Mouse (Mus musculus) limb, embryonic 14.5 days (tissue): ENCODE data around the gene Zfp553. TPM values are rescaled to one million over a fixed set of nuclear protein-coding genes. Genes with fewer than 3 reads are reported as not detected.

Source experiments
- ATAC-seq: fragments of 200-750 bp; cut with Nextera tagmentation; 2 replicates; pipeline ENCODE4 v1.8.0; 2017; ENCODE audit warnings: low read depth, moderate number of reproducible peaks, moderate TSS enrichment; ENCODE audit not compliant: low FRiP score
- DNase-seq: peaks from one replicate; pipeline ENCODE4 v3.0.0-alpha.2; 2015; ENCODE audit warnings: low spot score
- H3K27ac ChIP-seq: fragments of 300-500 bp; sonication (generic); replicated peaks from 2 replicates; pipeline ENCODE4 v1.5.1; 2014; ENCODE audit warnings: low read depth, mild to moderate bottlenecking, low read length, moderate library complexity, mixed read lengths
- H3K27me3 ChIP-seq: fragments of 300-500 bp; sonication (generic); 2 replicates; pipeline ENCODE4 v1.6.1; 2014; ENCODE audit warnings: low read length, mixed read lengths; ENCODE audit not compliant: control insufficient read depth, insufficient read depth
- H3K36me3 ChIP-seq: fragments of 300-500 bp; sonication (generic); 2 replicates; pipeline ENCODE4 v1.6.1; 2014; ENCODE audit warnings: mild to moderate bottlenecking, low read length, moderate library complexity, mixed read lengths; ENCODE audit not compliant: control insufficient read depth, insufficient read depth
- H3K4me1 ChIP-seq: fragments of 300-500 bp; sonication (generic); 2 replicates; pipeline ENCODE4 v1.6.1; 2014; ENCODE audit warnings: antibody characterized with exemption, low read length, mixed read lengths; ENCODE audit not compliant: control insufficient read depth, insufficient read depth
- H3K4me2 ChIP-seq: fragments of 300-500 bp; sonication (generic); replicated peaks from 2 replicates; pipeline ENCODE4 v1.6.1; 2014; ENCODE audit warnings: low read depth, mild to moderate bottlenecking, low read length, moderate library complexity; ENCODE audit not compliant: severe bottlenecking
- H3K4me3 ChIP-seq: fragments of 300-500 bp; sonication (generic); replicated peaks from 2 replicates; pipeline ENCODE4 v1.5.1; 2014; ENCODE audit warnings: low read length
- H3K9ac ChIP-seq: fragments of 300-500 bp; sonication (generic); 2 replicates; pipeline ENCODE4 v1.6.1; 2014; ENCODE audit warnings: mild to moderate bottlenecking, low read depth, low read length, moderate library complexity; ENCODE audit not compliant: severe bottlenecking
- H3K9me3 ChIP-seq: fragments of 300-500 bp; sonication (generic); 2 replicates; pipeline ENCODE4 v1.6.1; 2016; ENCODE audit warnings: low read length; ENCODE audit not compliant: control insufficient read depth
- POLR2A ChIP-seq: fragments of 200-500 bp; IDR thresholded peaks from 2 replicates; pipeline ENCODE4 v1.8.0; 2012; ENCODE audit warnings: inconsistent platforms, mild to moderate bottlenecking, moderate library complexity, borderline replicate concordance; ENCODE audit not compliant: insufficient read depth, insufficient read length; ENCODE audit errors: extremely low read depth
- WGBS: fragments of 180-500 bp; shearing (Covaris S2); extraction: QIAGEN DNeasy Blood & Tissue Kit; methylation state at CpG from one replicate; pipeline ENCODE4 v1.1.7; 2014; 5-methylcytosine and 5-hydroxymethylcytosine counted together
- polyA plus RNA-seq, 2 experiments: library from polyadenylated mRNA; depleted of rRNA in 1 of 2; stranded (reverse) in 1 of 2; unstranded in 1 of 2; fragments of >200 nt; fragmentation: Nextera tagmentation in 1 of 2; extraction: Ambion mirVana in 1 of 2; gene quantifications; 2 replicates each; pipeline versions ENCODE4 v1.2.1 to v1.2.3; 2012 to 2014

Gene Zfp553
- polyA plus RNA-seq, 2 experiments: 19.4 to 22.5 TPM

DNA sequence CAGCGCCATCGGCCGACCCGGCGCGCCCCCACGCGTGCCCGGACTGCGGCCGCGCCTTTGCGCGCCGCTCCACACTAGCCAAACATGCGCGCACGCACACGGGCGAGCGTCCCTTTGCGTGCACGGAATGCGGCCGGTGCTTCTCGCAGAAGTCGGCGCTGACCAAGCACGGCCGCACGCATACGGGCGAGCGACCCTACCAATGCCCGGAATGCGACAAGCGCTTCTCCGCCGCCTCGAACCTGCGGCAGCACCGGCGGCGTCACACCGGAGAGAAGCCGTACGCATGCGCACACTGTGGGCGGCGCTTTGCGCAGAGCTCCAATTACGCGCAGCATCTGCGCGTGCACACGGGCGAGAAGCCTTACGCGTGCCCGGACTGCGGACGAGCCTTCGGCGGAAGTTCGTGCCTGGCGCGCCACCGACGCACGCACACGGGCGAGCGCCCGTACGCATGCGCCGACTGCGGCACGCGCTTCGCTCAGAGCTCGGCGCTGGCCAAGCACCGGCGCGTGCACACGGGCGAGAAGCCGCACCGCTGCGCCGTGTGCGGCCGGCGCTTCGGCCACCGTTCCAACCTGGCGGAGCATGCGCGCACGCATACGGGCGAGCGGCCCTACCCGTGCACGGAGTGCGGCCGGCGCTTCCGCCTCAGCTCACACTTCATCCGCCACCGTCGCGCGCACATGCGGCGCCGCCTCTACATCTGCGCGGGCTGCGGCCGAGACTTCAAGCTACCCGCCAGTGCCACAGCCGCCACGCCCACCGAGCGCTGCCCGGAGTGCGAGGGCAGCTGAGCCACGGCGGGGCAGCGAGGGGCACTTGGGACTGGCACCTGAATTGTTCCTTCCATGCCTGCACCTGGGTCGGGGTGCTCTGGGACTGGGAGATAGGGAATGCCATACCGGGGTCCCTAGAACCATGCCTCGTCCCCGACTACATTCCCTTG is 21.2 kb downstream of the Zfp553 start:
- H3K27ac ChIP-seq: peak overlapping the region; percentile 75
- TF ChIP-seq POLR2A: 0 out of 2 replicates have a peak, but pooled peaks have one; percentile 33
- H3K27me3 ChIP-seq: no peaks in the 10 kb centered on the region
- peak overlapping the region; percentile 89 for H3K4me2 ChIP-seq
- ATAC-seq (peak; percentile 93), DNase-seq (peak; percentile 96)
- H3K9me3 ChIP-seq: no peaks in the 10 kb centered on the region
- under 1% methylated on average over 116 of the region's 136 CpGs for WGBS
- H3K4me3 ChIP-seq: peak overlapping the region; percentile 63
- peaks cover 35% of the 10 kb centered on the region for H3K36me3 ChIP-seq
- peak overlapping the region; percentile 75 for H3K9ac ChIP-seq
- H3K4me1 ChIP-seq: peaks cover 7% of the 10 kb centered on the region; the same call in 1 of the 2 replicates

DNA sequence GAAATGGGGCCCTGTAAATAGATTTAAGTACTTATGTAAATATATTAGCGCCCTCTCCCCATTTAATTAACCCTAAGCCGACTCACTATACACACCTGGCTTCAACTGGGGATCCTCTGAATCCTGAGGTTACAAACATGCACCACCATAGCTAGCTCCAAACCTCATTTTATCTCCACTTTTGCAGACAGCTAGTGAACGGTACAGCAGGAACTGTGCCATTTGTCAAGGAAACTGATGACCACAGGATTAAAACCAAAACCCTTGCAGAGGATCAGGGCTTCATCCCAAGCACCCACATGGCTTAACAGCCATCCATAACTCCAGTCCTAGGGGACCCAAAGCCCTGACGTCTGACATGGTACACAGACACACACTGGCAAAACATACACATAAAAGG is 22.1 kb downstream of the Zfp553 start:
- Histone ChIP-seq H3K9me3 (no peaks in the 10 kb centered on the region), H3K4me1 (peaks cover 9% of the 10 kb centered on the region; the same call in 1 of the 2 replicates), H3K27ac (0 out of 2 replicates have a peak overlapping the region, but pooled peaks have one; percentile 75), H3K9ac (peak overlapping the region; percentile 75), H3K27me3 (no peaks in the 10 kb centered on the region), H3K36me3 (peaks cover 26% of the 10 kb centered on the region), H3K4me2 (peak overlapping the region; percentile 89), H3K4me3 (peak overlapping the region; percentile 63)
- DNase-seq (no peak), ATAC-seq (no peak)
- 23% methylated on average over 4 of the region's 4 CpGs for WGBS
- no peak for TF ChIP-seq POLR2A

DNA sequence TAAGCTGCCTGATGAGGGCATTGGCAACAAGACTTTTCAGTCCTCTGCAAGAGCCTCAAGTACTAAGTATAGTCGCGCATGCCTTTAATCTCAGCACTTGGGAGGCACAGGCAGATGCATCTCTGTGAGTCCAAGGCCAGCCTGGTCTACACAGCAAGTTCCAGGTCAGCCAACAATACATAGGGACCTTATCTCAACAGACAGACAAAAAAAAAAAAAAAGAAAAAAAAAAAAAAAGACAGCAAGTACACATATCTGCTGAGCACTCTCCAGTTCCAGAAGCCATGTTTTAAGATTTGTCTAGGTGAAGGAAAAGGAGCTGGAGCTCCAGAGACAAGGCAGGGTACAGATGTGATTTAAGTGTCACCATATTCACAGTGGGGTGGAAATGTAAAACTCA is 23.1 kb downstream of the Zfp553 start:
- no peaks in the 10 kb centered on the region for H3K27me3 ChIP-seq
- DNase-seq: no peak
- H3K4me1 ChIP-seq: peaks cover 9% of the 10 kb centered on the region; the same call in 1 of the 2 replicates
- H3K4me2 ChIP-seq: no peak overlapping the region
- H3K36me3 ChIP-seq: peaks cover 22% of the 10 kb centered on the region
- no peak overlapping the region for H3K4me3 ChIP-seq
- H3K9ac ChIP-seq: no peak overlapping the region
- no peaks in the 10 kb centered on the region for H3K9me3 ChIP-seq
- H3K27ac ChIP-seq: no peak overlapping the region
- WGBS: 89% methylated on average over 2 of the region's 2 CpGs
- ATAC-seq: no peak
- no peak for TF ChIP-seq POLR2A

DNA sequence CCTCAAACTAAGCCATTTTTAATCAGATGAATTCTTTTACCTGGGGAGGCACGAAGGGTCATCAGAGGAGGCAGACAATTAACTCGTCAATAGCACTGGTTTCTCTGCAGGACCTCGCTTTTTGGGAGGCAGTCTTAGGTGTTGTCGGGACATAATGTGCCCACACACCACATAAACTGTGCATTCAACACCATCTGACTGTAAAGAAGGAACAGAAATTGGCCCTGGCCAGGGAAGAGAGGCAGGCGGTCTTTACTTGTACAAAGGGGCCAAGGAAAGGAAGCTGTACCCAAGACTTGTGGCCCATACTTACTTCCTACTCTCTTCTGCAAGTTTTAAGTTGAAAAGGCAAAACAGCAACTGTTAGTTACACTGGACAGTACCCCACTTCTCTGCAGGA is 23.7 kb downstream of the Zfp553 start:
- no peak for ATAC-seq
- Histone ChIP-seq H3K9ac (no peak overlapping the region), H3K9me3 (no peaks in the 10 kb centered on the region), H3K4me3 (no peak overlapping the region), H3K36me3 (peaks cover 19% of the 10 kb centered on the region), H3K27me3 (no peaks in the 10 kb centered on the region), H3K27ac (no peak overlapping the region), H3K4me1 (peaks cover 9% of the 10 kb centered on the region; the same call in 1 of the 2 replicates), H3K4me2 (no peak overlapping the region)
- no peak for DNase-seq
- 86% methylated on average over 5 of the region's 5 CpGs for WGBS
- no peak for TF ChIP-seq POLR2A

DNA sequence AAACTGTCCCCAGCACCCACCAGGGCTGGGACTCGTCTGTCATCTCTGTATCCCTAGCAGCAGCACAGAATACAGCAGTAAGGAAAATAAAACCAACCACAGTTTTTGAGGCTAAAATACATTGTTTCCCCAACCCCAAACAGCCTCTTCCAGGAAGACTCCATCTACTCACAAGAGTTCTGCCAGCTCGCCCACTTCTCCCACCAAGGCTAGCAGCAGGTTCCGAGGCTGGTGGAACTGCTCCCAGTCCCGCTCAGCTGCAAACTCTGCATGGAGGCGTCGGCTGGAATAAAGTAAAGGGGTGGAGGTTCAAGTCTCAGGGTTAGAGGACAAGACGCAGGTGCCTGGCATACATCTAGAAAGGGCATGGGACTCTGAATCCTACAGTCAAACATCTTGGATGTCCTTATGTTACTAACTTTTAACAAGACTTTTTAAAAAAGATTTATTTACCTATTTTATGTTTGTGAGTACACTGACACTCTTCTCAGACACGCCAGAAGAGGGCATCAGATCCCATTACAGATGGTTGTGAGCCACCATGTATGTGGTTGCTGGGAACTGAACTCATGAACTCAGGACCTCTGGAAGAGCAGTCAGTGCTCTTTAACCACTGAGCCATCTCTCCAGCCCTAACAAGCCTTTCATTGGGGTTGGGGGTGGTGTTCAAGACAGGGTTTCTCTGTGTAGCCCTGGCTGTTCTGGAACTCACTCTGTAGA is 26.5 kb downstream of the Zfp553 start:
- 70% methylated on average over 8 of the region's 8 CpGs for WGBS
- no peak for TF ChIP-seq POLR2A
- no peak for DNase-seq

More for the DNA sequence above, 26.5 kb downstream of the Zfp553 start:
- Histone ChIP-seq H3K27me3 (no peaks in the 10 kb centered on the region), H3K27ac (no peak overlapping the region), H3K4me1 (peaks cover 9% of the 10 kb centered on the region; the same call in 1 of the 2 replicates), H3K9ac (no peak overlapping the region), H3K4me3 (peak overlapping the region; percentile 65), H3K4me2 (peak overlapping the region; percentile 83), H3K9me3 (no peaks in the 10 kb centered on the region), H3K36me3 (peaks cover 11% of the 10 kb centered on the region)
- no peak for ATAC-seq
